Mouse (Mus musculus) urinary bladder, postnatal 36 days (tissue): Measurements from ENCODE around the gene Ganab.
"Not testable (repeated sequence)": the region's sequence is repeated elsewhere in the genome, so short reads cannot be mapped to it uniquely, and the experiment has no call there.

Experiments used
- DNase-seq, 2 experiments: peaks; one replicate each; pipeline ENCODE4 v3.0.0; 2022; ENCODE audit warnings: low spot score in 2 of 2, mixed read lengths in 1 of 2

Ganab gene

GRCm38 (mm10) chr19:8897865-8898495, at the start of gene Ganab:
Gene Ganab, plus strand, starts transcription at chr19:8898071.
- DNase-seq = peak; percentile 90 to 96

- no peak for DNase-seq
Observed at GRCm38 (mm10) chr19:8848356-8848755, 49.5 kb upstream of the Ganab start.

GRCm38 (mm10) chr19:8850402-8850901, 47.4 kb upstream of the Ganab start, which contains the start of gene Lrrn4cl:
Gene Lrrn4cl, plus strand, starts transcription at chr19:8850768.
- DNase-seq = peak; percentile 25 to 64

- DNase-seq = no peak
Observed at GRCm38 (mm10) chr19:8851639-8852038, 46.2 kb upstream of the Ganab start.

DNA sequence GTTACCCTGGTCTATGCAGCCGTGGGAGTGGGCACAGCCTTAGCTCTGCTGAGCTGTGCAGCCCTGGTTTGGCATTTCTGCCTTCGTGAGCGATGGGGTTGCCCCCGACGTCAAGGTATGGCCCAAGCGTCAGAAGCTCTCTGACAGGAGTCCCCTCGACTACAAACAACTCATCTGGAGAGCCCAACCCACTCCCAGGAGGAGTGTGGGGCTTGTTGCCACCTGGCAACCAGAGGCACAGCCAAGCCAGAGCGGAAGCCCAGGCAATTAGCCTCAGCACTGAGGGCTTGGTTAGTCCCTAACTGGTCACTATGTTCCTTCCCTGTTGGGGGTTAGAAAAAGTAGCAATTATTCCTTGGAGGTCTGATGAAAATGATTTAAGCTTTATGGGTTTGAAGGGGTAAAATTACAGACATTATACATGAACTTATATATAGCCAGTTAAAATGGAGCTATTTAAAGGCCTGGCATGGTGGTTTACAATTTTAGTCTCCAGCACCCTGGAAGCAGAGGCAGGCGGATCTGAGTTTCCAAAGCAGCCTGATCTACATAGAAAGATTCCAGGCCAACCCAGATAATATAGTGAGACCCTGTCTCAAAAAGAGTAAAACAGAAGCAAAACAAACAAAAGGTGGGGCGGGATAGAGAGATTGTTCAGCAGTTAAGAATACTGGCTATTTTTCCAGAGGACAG, 45.5 kb upstream of the Ganab start:
- peak in 1 of 2 experiments; percentile 39 for DNase-seq

DNA sequence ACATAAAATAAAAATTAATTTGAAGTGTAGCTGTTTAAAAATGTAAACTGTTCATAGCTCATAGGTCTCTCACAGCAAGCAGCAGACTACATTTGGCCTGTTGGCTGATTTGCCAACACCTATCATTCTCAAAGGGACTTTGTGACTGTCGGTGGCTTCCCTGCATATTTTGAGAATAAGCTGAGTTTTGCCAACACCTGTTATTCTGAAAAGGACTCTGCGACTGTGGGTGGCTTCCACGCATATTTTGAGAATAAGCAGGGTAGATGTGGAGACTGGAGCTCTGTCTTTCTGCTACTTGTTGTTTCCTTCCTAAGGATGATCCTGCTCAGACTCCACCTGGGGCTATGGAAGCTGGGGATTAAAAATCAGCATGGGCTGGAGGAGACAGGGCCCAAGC, 44.8 kb upstream of the Ganab start:
- DNase-seq = no peak

GRCm38 (mm10) chr19:8857689-8858088, 40.2 kb upstream of the Ganab start:
- DNase-seq = peak in 1 of 2 experiments; percentile 42

DNA sequence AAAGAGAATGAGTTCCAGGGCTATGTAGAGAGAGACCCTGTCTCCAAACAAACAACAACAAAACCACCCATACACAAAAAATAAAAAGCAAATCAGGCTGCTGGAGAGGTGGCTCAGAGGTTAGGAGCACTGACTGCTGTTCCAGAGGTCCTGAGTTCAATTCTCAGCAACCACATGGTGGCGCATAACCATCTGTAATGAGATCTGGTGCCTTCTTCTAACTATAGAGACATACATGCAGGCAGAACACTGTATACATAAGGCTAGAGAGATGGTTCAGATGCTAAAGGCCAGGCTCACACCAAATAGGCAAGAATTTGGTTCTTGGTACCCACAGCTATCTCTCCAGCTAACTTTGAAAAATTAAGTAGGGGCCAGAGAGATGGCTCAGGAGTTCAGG, 38.9 kb upstream of the Ganab start:
- no peak for DNase-seq

- DNase-seq = no peak
Observed at GRCm38 (mm10) chr19:8864265-8864664, 33.6 kb upstream of the Ganab start.

GRCm38 (mm10) chr19:8870381-8870780, 27.5 kb upstream of the Ganab start:
- DNase-seq = not testable (repeated sequence)

GRCm38 (mm10) chr19:8870838-8871237, 27.0 kb upstream of the Ganab start:
- no peak for DNase-seq

- DNase-seq = peak; percentile 96 to 98
Observed at GRCm38 (mm10) chr19:8871267-8872186, 26.3 kb upstream of the Ganab start, which contains the start of gene Ubxn1. Gene Ubxn1, plus strand, starts transcription at chr19:8871496.

DNA sequence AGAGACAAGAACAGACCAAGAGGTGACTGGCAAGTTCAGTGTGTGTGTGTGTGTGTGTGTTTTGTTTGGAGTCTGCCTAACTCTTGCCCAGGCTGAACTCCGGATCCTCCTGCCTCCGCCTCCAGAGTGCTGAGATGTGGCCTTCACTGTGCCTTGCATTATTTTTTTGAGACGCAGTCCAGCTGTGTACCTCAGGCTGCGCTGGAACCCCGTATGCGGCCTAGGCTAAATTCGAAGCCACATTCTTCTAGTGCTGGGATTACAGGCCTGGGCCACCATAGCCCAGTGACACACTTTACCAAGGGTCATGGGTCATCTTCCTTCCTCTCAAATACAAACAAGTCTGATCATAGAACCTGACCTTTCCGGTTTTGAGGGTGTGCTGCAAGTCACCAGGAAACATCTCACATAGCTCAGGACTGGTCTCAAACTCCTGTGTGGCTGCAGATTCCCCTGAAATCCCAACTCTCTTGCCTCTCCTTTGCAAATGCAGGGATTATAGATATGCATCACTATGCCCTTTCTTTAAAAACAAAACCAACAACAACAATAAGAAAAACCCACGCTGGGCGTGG, 25.5 kb upstream of the Ganab start:
- DNase-seq = peak in 1 of 2 experiments; percentile 13

DNA sequence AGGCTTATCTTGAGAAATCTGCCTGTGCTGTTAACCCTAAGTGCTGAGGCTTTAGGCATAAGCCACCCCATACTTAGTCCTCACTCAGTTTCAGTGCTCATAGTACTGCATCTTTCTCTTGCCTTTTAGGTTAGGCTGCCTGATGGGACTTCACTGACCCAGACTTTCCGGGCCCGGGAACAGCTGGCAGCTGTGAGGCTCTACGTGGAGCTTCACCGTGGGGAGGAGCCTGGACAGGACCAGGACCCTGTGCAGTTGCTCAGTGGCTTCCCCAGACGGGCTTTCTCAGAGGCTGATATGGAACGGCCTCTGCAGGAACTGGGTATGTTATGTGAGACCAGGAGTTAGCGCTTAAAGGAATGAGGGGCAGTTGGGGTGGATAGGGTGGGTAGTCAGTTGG, 22.8 kb upstream of the Ganab start:
- DNase-seq = no peak

DNA sequence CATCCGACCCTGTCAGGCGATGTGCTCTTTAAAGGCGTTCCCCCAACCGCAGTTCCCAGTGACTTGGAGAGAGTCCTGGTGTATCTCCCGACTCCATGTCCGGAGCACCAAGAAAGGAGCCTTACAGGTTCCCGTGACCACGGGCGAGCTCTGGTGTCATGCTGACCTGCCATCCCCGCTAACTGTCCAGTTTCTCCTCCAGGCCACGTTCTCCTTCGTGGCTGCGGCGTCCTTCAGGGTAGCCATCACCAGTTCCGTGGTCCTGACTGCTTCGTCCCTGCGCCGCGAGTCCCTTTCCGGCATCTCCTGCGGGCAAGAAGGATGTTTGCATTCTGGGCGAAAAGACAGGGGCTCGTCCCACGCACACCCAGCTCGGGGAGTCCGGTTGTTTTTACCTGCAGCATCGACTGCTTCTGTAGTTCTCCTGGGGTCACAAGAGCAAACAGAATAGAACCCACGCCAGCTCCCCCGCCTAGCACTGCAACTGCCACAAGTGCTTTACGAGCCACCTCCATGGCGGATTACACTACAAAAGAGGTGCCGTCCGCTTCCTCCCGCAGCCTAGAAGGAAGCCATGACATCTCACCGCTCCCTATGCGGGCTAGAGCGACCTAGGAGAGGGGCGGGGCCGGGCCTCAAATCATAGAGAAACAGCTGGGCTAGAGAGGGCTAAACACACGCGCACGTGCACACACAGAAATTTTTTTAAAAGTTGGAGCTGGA, 17.4 kb upstream of the Ganab start, which contains the start of gene Uqcc3:
Uqcc3 (minus strand) TSS at position 613 of the 723 bp plus-strand sequence.
- DNase-seq = peak; percentile 85 to 91

- DNase-seq = no peak
Observed at GRCm38 (mm10) chr19:8881034-8881392, 16.9 kb upstream of the Ganab start.

DNA sequence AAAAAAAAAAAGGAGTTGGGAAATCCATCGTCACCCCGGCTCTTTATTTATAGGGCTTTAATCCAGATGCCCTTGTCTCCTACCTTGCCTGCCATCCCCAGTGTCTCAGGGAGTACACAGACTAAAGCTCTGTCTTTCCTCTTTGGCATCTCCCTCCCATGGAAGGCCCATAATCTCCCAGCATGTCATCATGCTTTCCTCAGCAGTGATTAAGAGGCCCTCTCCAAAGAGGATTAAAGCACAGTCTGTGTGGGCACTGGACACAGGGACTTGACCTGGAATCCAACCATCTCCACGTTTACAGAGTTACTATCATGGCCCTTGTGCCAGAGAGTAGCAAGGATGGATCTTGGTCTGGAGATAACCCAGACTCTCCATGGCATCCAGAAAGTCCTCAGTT, 14.3 kb upstream of the Ganab start, which contains the start of the genes Lbhd1 and Gm49403:
Lbhd1 (plus strand) TSS at position 117 of the 400 bp plus-strand sequence.
Gm49403 (plus strand) TSS at position 315 of the 400 bp plus-strand sequence.
- DNase-seq = no peak

DNA sequence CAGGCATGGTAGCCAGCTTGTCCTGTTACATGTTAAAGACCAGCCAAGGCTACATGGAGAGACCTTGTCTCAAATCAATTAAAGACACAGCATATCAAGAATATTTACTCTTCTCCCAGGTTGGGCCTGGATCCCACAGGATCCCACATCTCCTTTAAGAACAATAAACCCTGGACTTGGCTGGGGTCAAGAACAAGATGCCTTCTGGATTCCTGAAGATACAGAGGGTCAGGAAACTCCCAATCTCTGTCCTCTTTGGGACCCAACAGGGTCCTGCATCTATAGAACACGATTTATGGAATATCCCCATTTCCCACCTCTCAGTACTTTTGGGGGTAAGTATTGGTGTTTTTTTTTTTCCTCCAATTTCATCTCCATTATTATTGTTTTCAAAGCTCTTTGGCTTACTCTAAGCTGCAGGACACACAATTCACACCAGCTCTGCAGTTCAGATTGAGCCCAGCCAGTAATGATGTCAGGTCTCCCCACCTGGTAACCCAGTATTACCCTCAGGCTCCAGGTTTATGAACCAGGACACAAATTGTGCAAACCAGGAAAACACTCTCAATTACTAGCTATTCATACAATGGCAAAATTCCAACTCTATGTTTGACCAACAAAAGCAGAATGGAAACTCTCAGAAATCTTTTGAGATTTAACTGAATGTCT, 10.8 kb upstream of the Ganab start:
- no peak for DNase-seq

DNA sequence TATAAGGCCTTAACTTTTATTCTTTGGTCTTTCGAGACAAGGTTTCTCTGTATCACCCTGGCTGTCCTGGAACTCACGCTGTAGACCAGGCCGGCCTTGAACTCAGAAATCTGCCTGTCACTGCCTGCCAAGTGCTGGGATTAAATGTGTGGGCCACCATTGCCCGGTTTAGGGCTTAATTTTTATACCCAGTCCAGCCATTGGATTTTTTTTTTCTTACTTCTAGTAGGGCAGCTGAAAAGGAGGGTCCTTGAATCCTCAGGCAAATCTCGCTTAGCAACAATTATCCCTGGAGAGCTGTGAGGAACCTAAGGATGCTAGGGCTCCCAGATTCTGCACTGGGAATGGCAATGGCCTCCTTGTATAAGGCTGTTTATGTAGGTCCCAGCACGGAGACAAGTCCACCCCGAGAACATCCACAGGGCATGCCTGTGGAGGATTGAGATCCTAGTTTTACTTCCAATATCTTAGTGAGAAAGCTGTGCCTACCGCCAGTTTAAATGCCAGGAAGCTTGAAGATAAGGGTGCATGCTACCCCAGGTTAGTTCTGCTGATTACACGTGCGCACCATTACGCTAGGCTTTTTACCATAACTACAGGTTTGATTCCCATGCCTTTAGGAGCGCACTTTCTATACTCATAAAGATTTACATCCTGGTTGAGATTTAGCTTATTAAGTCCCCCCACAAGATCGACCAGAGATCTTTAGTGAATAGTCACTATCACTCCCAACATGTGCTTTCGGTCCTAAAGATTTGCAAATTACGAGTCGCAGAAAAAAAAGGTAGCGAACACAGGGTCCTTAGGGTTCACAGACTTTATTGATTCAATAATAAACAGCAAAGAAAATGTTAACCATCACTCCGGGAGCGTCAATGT, 10.0 kb upstream of the Ganab start:
- DNase-seq = no peak
